Mouse (Mus musculus): ENCODE measurements around the gene Dapl1.

DNA sequence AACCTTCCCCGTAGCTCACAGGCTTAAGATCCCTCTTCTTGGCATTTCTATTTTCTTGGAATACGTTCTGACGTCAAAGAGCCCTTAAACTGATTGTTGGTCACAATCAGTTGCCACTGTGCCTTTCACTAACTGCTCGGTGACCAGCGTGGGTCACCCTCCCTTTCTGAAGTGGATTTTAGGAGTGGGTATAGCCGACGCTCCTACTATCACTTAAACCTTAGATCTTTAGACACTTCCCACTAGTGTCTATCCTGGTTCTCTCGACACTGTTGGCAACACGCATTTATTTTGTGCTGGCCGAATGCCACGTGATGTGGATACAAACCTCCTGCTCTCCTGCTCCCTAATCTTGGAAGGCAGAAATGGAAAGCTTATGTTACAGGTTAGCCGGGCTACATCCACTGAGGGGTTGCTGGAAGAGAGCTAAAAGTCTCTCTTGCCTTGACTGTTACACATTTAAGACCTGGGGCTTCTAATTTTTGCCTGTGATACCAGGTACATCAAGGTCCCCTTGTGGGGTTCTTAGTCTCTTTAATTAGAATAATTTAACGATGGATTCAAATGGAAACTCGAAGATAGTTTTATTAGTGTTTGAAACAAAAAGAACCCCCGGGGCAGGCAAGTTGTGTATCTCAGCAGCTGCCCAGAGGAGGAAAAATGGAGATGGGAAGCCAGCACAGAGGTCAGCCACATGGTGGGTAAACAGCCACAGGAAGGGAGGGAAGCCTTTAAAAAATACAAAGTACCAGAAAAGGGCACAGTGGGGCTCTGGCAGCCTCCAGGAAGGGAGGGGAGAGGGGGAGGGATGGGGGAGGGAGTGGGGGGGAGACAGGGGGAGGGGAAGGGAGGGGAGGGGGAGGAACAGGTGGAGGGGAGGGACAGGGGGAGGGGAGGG is 13.2 kb upstream of the Dapl1 start:
- TF ChIP-seq CTCF (IDR thresholded peaks at IDR 0.05; ENCODE audit: low read depth, low read length) (no peak), GATA1 (IDR thresholded peaks at IDR 0.05; ENCODE audit: borderline replicate concordance, low read length) (no peak), POLR2AphosphoS5 (IDR thresholded peaks at IDR 0.05; ENCODE audit: insufficient replicate concordance, low read depth, low read length) (no peak), GATA2 (IDR thresholded peaks at IDR 0.05; ENCODE audit: borderline replicate concordance, low read depth, low read length) (no peak), TAL1 (conservative IDR thresholded peaks at IDR 0.05; ENCODE audit: low read depth, low read length) (no peak)

All from G1E (cell line).